Mouse (Mus musculus) cerebellum, adult 2 months (tissue): Measurements from ENCODE around the gene Frrs1l.

Experiments used
- CTCF ChIP-seq: fragments of 200-500 bp; IDR thresholded peaks from 2 replicates; pipeline ENCODE4 v1.5.1; 2011; ENCODE audit warnings: low read depth, mild to moderate bottlenecking, control low read depth, low read length, moderate library complexity, borderline replicate concordance; ENCODE audit not compliant: insufficient read depth
- POLR2A ChIP-seq: fragments of 200-500 bp; IDR thresholded peaks from 2 replicates; pipeline ENCODE4 v1.6.1; 2011; ENCODE audit warnings: low read length, control low read depth, borderline replicate concordance; ENCODE audit not compliant: insufficient read depth

DNA sequence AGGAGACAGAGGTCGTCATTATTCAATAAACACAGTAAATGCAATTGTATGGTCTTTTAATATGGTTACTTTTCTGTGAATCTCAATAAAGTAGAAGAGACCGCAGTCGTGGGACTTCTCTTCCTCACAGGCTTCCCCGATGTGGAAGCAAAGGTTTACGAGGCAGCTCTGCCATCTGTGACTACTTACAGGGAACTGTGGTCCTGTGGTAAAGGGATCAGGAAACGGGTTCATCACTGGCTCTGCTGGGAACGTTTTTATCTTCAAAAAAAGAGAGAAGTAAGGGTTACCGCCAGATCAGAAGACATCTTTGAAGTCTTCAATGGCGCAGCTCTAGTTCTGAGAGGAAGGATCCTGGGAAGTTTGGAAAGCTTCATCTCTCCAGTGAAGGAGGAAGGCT is 17.5 kb upstream of the Frrs1l start:
- no peak for TF ChIP-seq POLR2A
- no peak for TF ChIP-seq CTCF
